Mouse (Mus musculus) hindbrain, embryonic 15.5 days (tissue): ENCODE measurements around the gene Agbl4. TPM values are rescaled to one million over a fixed set of nuclear protein-coding genes. Genes with fewer than 3 reads are reported as not detected.

Source experiments
- ATAC-seq: fragments of 200-750 bp; cut with Nextera tagmentation; 2 replicates; pipeline ENCODE4 v1.8.0; 2017; ENCODE audit warnings: low read depth, moderate number of reproducible peaks, moderate TSS enrichment; ENCODE audit not compliant: low FRiP score
- H3K27ac ChIP-seq: fragments of 300-500 bp; sonication (generic); replicated peaks from 2 replicates; pipeline ENCODE4 v1.5.1; 2015; ENCODE audit warnings: mild to moderate bottlenecking, inconsistent platforms
- H3K27me3 ChIP-seq: fragments of 300-500 bp; sonication (generic); 2 replicates; pipeline ENCODE4 v1.6.1; 2015; ENCODE audit warnings: control low read depth, inconsistent platforms
- H3K36me3 ChIP-seq: fragments of 300-500 bp; sonication (generic); 2 replicates; pipeline ENCODE4 v1.6.1; 2015; ENCODE audit warnings: control low read depth, inconsistent platforms
- H3K4me1 ChIP-seq: fragments of 300-500 bp; sonication (generic); replicated peaks from 2 replicates; pipeline ENCODE4 v1.6.1; 2015; ENCODE audit warnings: control low read depth, inconsistent platforms
- H3K4me2 ChIP-seq: fragments of 300-500 bp; sonication (generic); 2 replicates; pipeline ENCODE4 v1.6.1; 2015; ENCODE audit warnings: moderate library complexity, mild to moderate bottlenecking, inconsistent platforms
- H3K4me3 ChIP-seq: fragments of 300-500 bp; sonication (generic); 2 replicates; pipeline ENCODE4 v1.5.1; 2015; ENCODE audit warnings: mild to moderate bottlenecking, inconsistent platforms
- H3K9ac ChIP-seq: fragments of 300-500 bp; sonication (generic); 2 replicates; pipeline ENCODE4 v1.6.1; 2015; ENCODE audit warnings: inconsistent platforms
- H3K9me3 ChIP-seq: fragments of 300-500 bp; sonication (generic); 2 replicates; pipeline ENCODE4 v1.6.1; 2016; ENCODE audit warnings: control low read depth, inconsistent platforms
- WGBS: fragments of 180-500 bp; shearing (Covaris S2); methylation state at CpG from one replicate; pipeline ENCODE4 v1.1.7; 2015; 5-methylcytosine and 5-hydroxymethylcytosine counted together
- polyA plus RNA-seq: library from polyadenylated mRNA; unstranded; fragments of >200 nt; fragmentation: Nextera tagmentation; extraction: Ambion mirVana; gene quantifications from 2 replicates; pipeline ENCODE4 v1.2.1, GENCODE M21; 2015

Gene Agbl4
- polyA plus RNA-seq, 1 experiment from 2014 or later, result 2.9 TPM

DNA sequence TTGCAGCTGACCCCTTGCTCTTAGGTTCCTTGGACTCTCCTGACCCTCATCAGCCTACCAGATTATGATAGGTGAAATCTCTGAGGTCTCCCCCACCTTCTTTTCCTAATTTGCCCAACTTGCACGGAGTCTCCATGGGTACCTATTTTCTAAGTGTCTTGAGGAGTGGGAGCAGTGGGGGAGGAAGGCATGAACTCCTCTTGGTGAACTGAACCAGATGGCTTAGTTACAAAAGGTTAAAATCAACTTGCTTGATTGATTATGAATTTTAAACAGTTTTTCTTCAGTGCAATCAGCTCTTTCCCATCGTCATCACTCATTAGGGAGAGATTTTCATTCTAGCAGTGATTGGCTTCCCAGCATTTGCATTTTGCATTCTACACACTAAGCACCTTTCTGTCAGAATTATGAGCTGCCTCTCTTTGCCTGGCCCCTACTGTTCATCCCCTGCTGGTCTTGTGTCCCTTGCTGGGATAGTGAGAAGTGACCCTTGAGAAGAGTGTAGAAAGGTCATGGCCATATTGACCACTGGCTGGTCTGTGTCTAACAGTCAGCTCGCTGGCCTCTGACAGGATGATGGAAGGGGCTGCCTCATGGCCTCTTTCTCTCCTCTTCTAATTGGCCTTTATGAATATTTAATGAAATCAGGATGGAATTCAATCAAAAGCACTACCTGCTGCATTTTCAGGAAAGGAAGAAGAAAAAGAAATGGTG, 897.2 kb downstream of the Agbl4 start:
- H3K9ac ChIP-seq, result no peak overlapping the region
- WGBS, result 33% methylated on average over 3 of the region's 3 CpGs
- no peak overlapping the region for H3K27ac ChIP-seq
- ATAC-seq, result no peak
- no peaks in the 10 kb centered on the region for H3K36me3 ChIP-seq
- H3K4me3 ChIP-seq, result no peak overlapping the region
- no peak overlapping the region for H3K4me2 ChIP-seq
- H3K4me1 ChIP-seq, result no peaks in the 10 kb centered on the region
- no peaks in the 10 kb centered on the region for H3K27me3 ChIP-seq
- H3K9me3 ChIP-seq, result no peaks in the 10 kb centered on the region

DNA sequence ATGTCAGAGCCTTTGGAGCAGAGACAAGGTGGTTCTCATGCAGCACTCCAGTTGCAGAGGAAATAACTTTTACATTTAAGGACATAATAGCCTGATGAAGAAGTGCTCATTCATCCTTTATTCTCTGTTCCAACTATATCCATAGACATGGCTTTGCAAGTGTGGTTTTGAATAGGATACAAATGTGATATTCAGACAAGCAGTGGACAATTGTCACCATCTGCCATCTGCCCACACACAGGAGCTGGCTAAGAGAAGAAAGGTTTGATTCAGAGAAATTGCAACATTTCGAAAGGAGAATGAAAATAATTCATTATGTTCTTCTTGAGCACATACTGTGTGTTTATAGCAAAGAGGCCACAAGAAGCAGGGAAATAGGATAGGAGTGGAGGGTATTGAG, 909.1 kb downstream of the Agbl4 start:
- Histone ChIP-seq H3K9me3 (peaks cover 5% of the 10 kb centered on the region; the same call in 1 of the 2 replicates), H3K4me2 (no peak overlapping the region), H3K4me1 (0 out of 2 replicates have a peak, but pooled peaks cover 3% of the 10 kb centered on the region), H3K9ac (no peak overlapping the region), H3K27me3 (no peaks in the 10 kb centered on the region), H3K36me3 (no peaks in the 10 kb centered on the region), H3K4me3 (no peak overlapping the region), H3K27ac (no peak overlapping the region)
- no peak for ATAC-seq
- WGBS, result 77% methylated on average over 1 of the region's 1 CpGs

DNA sequence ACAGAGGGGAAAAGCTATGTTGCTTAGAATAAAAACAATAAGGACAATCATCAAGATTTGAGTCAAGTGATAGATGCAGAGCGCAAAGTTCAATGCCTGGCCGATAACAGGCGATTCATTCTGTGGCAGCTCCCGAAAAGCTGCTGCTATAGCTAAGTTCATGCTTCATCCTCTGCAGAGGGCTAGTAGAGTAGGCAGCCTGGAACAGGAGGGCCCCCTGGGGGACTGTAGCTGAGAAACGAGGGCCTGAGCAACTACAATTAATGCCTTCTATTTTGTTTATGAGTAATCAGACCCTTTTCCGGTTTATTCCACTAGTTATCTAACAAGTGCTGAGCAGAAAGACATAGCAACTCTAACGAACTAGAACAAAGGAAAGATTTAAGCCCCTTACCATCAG, 909.7 kb downstream of the Agbl4 start:
- H3K27ac ChIP-seq, result no peak overlapping the region; the same call in 1 of the 2 replicates
- H3K4me1 ChIP-seq, result 0 out of 2 replicates have a peak, but pooled peaks cover 3% of the 10 kb centered on the region
- 53% methylated on average over 7 of the region's 7 CpGs for WGBS
- no peaks in the 10 kb centered on the region for H3K27me3 ChIP-seq
- no peak overlapping the region for H3K4me3 ChIP-seq
- no peaks in the 10 kb centered on the region for H3K36me3 ChIP-seq
- no peak overlapping the region for H3K9ac ChIP-seq
- peaks cover 5% of the 10 kb centered on the region; the same call in 1 of the 2 replicates for H3K9me3 ChIP-seq
- no peak for ATAC-seq
- H3K4me2 ChIP-seq, result no peak overlapping the region

DNA sequence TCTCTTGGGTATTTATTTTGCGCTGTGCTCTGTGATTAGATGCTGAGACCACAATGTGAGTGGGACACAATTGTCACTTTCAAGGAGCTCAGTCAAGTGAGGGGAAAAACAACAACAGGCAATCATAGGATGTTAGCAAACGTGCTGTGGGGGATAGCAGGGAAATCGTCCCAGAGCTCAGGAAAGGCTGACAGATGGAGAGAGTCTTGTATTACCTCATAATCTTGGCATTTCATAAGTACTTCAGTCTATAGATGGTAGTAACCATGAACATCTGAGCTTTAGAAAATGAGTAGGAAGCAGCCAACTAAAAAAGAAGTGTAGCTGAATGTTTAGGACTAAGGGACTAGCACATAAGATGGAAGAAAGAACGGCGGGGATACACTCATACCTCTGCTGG, 910.2 kb downstream of the Agbl4 start:
- no peak overlapping the region for H3K4me2 ChIP-seq
- H3K9me3 ChIP-seq, result peaks cover 5% of the 10 kb centered on the region; the same call in 1 of the 2 replicates
- no peaks in the 10 kb centered on the region for H3K27me3 ChIP-seq
- no peak overlapping the region for H3K9ac ChIP-seq
- no peaks in the 10 kb centered on the region for H3K36me3 ChIP-seq
- H3K27ac ChIP-seq, result no peak overlapping the region
- ATAC-seq, result no peak
- 0 out of 2 replicates have a peak, but pooled peaks cover 3% of the 10 kb centered on the region for H3K4me1 ChIP-seq
- no peak overlapping the region for H3K4me3 ChIP-seq
- 61% methylated on average over 5 of the region's 5 CpGs for WGBS

- Histone ChIP-seq H3K36me3 (no peaks in the 10 kb centered on the region), H3K4me3 (no peak overlapping the region), H3K27me3 (no peaks in the 10 kb centered on the region), H3K4me2 (no peak overlapping the region), H3K27ac (no peak overlapping the region), H3K9ac (no peak overlapping the region), H3K9me3 (peaks cover 5% of the 10 kb centered on the region; the same call in 1 of the 2 replicates), H3K4me1 (0 out of 2 replicates have a peak, but pooled peaks cover 3% of the 10 kb centered on the region)
- 77% methylated on average over 3 of the region's 3 CpGs for WGBS
- no peak for ATAC-seq
Measured at GRCm38 (mm10) chr4:111308572-111309288, 911.3 kb downstream of the Agbl4 start.

- no peaks in the 10 kb centered on the region for H3K36me3 ChIP-seq
- no peak overlapping the region for H3K4me2 ChIP-seq
- 74% methylated on average over 11 of the region's 11 CpGs for WGBS
- H3K9me3 ChIP-seq, result no peaks in the 10 kb centered on the region
- H3K27me3 ChIP-seq, result no peaks in the 10 kb centered on the region
- no peak for ATAC-seq
- no peak overlapping the region for H3K9ac ChIP-seq
- no peaks in the 10 kb centered on the region for H3K4me1 ChIP-seq
- H3K4me3 ChIP-seq, result no peak overlapping the region
- no peak overlapping the region for H3K27ac ChIP-seq
Measured at GRCm38 (mm10) chr4:111327094-111327493, 929.6 kb downstream of the Agbl4 start.

DNA sequence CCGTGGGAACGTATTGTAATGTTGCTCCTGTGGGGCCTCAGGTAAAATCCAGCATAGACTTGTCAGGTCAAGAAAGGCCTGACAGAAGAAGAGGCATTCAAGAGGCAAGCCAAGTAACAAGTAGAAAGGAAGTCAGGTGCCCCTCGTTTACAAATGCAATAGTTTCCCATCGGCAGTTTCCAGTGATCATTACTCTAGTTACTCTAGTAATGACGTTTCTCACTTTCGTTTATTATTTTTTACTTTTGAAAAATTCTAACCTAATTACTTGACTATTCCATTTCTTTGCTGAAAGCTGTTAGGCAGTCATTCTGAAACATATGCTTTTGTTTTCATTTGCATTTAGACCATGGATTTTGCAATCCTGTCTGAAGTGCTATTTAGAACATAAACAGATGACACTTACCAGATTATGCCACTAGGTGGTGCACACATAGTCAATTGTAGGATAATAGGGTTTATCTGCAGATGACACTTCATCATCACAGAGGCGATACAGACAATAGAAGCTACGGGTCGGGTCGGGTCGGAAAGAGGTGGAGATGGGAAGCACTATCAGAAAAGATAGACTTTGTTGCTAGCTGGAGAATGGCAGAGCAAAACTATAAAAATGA, 930.4 kb downstream of the Agbl4 start:
- no peaks in the 10 kb centered on the region for H3K4me1 ChIP-seq
- no peak overlapping the region for H3K9ac ChIP-seq
- no peaks in the 10 kb centered on the region for H3K36me3 ChIP-seq
- no peaks in the 10 kb centered on the region for H3K9me3 ChIP-seq
- ATAC-seq, result peak; percentile 66; the same call in 1 of the 2 replicates
- no peak overlapping the region for H3K27ac ChIP-seq
- no peaks in the 10 kb centered on the region for H3K27me3 ChIP-seq
- WGBS, result 64% methylated on average over 11 of the region's 11 CpGs
- peak overlapping the region; percentile 22 for H3K4me2 ChIP-seq
- H3K4me3 ChIP-seq, result no peak overlapping the region

GRCm38 (mm10) chr4:111329501-111329900, 932.0 kb downstream of the Agbl4 start:
- Histone ChIP-seq H3K9ac (no peak overlapping the region), H3K27ac (no peak overlapping the region), H3K27me3 (no peaks in the 10 kb centered on the region), H3K4me3 (no peak overlapping the region), H3K9me3 (no peaks in the 10 kb centered on the region), H3K4me1 (no peaks in the 10 kb centered on the region), H3K36me3 (no peaks in the 10 kb centered on the region), H3K4me2 (no peak overlapping the region)
- WGBS, result 75% methylated on average over 4 of the region's 4 CpGs
- no peak for ATAC-seq

DNA sequence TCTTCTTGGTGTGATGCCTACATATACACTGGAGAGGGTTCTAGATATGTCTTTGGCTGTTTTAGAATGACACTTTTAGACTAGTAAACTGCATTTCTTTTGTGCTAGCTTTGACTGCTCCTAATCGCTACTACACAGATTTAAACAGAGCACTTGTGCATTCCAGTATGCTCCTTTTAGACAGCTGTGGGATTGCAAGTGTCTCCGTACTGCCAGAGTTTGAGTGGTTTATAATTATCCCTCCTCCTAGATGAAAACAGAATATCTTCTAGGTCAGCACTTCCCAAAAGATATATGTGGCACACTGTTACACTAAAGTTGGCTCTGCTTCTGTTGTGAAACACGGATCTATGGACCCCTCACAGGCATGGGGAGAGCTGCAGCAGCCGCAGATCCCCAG, 935.4 kb downstream of the Agbl4 start:
- no peaks in the 10 kb centered on the region for H3K9me3 ChIP-seq
- ATAC-seq, result no peak
- no peaks in the 10 kb centered on the region for H3K4me1 ChIP-seq
- H3K36me3 ChIP-seq, result no peaks in the 10 kb centered on the region
- no peak overlapping the region for H3K4me3 ChIP-seq
- no peak overlapping the region for H3K9ac ChIP-seq
- 85% methylated on average over 4 of the region's 4 CpGs for WGBS
- H3K4me2 ChIP-seq, result no peak overlapping the region
- no peaks in the 10 kb centered on the region for H3K27me3 ChIP-seq
- no peak overlapping the region for H3K27ac ChIP-seq

GRCm38 (mm10) chr4:111349965-111350364, 952.5 kb downstream of the Agbl4 start:
- Histone ChIP-seq H3K36me3 (no peaks in the 10 kb centered on the region), H3K4me1 (no peaks in the 10 kb centered on the region), H3K27ac (no peak overlapping the region), H3K4me2 (no peak overlapping the region), H3K9me3 (no peaks in the 10 kb centered on the region), H3K4me3 (no peak overlapping the region), H3K27me3 (no peaks in the 10 kb centered on the region), H3K9ac (no peak overlapping the region)
- no peak for ATAC-seq
- WGBS, result 12% methylated on average over 4 of the region's 4 CpGs

DNA sequence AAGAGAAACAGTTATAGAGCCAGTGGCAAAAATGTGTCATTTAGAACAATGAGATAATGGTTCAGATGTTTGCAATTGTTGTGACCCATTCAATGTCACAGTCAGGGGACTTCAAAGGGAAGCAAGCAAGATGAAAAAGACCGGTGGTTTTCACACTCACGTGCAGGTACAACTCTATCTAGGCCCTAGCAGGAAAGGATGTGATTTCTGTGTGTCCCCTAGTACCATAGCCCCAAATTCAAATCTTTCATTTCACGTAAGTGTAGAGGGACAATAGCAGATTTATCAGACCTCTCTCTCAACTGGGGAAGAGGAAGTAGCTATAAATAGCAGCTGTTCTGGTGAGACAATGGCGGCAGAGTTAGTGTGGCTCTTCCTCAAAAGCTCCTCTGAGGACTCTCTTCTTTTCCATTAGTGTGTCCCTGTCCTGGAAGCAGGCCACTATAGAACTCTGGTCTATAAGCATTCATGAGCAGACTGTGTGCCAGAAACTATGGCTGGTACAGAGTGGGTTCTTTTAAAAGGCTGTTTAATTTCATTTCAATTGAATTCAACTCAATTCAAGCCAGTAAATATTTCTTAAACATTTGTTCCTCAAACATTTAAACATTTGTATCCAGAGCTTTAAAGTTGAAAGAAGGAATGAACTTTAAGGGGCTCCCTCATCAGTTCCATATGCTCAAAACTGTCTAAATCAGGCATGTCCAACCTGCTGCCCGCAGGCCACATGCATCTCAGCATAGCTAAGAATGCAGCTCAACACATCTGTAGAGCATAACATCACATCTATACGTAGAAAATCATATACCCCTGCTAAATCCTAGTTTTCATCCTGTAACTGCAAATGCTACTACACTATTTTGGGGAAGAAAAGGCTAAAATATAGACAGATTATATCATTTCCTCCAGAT, 953.4 kb downstream of the Agbl4 start:
- no peak overlapping the region for H3K4me2 ChIP-seq
- H3K9me3 ChIP-seq, result no peaks in the 10 kb centered on the region
- H3K36me3 ChIP-seq, result no peaks in the 10 kb centered on the region
- no peak overlapping the region for H3K9ac ChIP-seq
- H3K27me3 ChIP-seq, result no peaks in the 10 kb centered on the region
- H3K27ac ChIP-seq, result no peak overlapping the region
- 41% methylated on average over 6 of the region's 6 CpGs for WGBS
- no peaks in the 10 kb centered on the region for H3K4me1 ChIP-seq
- ATAC-seq, result no peak
- H3K4me3 ChIP-seq, result no peak overlapping the region
